Mouse (Mus musculus) C2C12 (cell line): ENCODE data around the gene Pofut2. TPM values are rescaled to one million over a fixed set of nuclear protein-coding genes. Genes with fewer than 3 reads are reported as not detected.

Experiments
- H3K27me3 ChIP-seq: one replicate; pipeline ENCODE4 v1.6.1; 2011; ENCODE audit not compliant: control insufficient read depth, insufficient read depth, insufficient read length
- H3K36me3 ChIP-seq: one replicate; pipeline ENCODE4 v1.6.1; 2011; ENCODE audit not compliant: control insufficient read depth, insufficient read depth
- H3K4me3 ChIP-seq: one replicate; pipeline ENCODE4 v1.5.1; 2011; ENCODE audit warnings: mild to moderate bottlenecking, control low read depth; ENCODE audit not compliant: poor library complexity, insufficient read depth, severe bottlenecking
- H3K79me2 ChIP-seq: one replicate; pipeline ENCODE4 v1.6.1; 2011; ENCODE audit not compliant: control insufficient read depth, insufficient read depth
- H3K79me3 ChIP-seq: one replicate; pipeline ENCODE4 v1.6.1; 2011; ENCODE audit warnings: low read depth, control low read depth
- H3ac ChIP-seq: one replicate; pipeline ENCODE3; 2011; ENCODE audit warnings: low read depth; ENCODE audit not compliant: control insufficient read depth, insufficient read length
- CEBPB ChIP-seq: IDR thresholded peaks from one replicate; pipeline ENCODE4 v1.6.1; 2011; ENCODE audit warnings: low read depth, mild to moderate bottlenecking, control low read depth, moderate library complexity
- CTCF ChIP-seq: IDR thresholded peaks from one replicate; pipeline ENCODE4 v1.5.1; 2011; ENCODE audit not compliant: control insufficient read depth, insufficient read depth, insufficient read length
- FOSL1 ChIP-seq: IDR thresholded peaks from one replicate; pipeline ENCODE4 v1.8.0; 2011; ENCODE audit warnings: mild to moderate bottlenecking, low read length; ENCODE audit not compliant: poor library complexity, insufficient read depth, severe bottlenecking
- MAX ChIP-seq: IDR thresholded peaks from one replicate; pipeline ENCODE4 v1.6.1; 2011; ENCODE audit warnings: mild to moderate bottlenecking, control low read depth
- MYOD1 ChIP-seq: IDR thresholded peaks from one replicate; pipeline ENCODE4 v1.6.1; 2011; ENCODE audit warnings: low read depth; ENCODE audit not compliant: control insufficient read depth, insufficient read length
- MYOG ChIP-seq: IDR thresholded peaks from one replicate; pipeline ENCODE4 v1.6.1; 2011; ENCODE audit not compliant: control insufficient read depth, insufficient read length; ENCODE audit errors: extremely low read depth
- USF1 ChIP-seq: IDR thresholded peaks from one replicate; pipeline ENCODE4 v1.6.1; 2011; ENCODE audit warnings: low read depth, mild to moderate bottlenecking, control low read depth, moderate library complexity
- polyA plus RNA-seq: library from polyadenylated mRNA; unstranded; fragments of >200 nt; fragmentation: generic; extraction: Trizol; gene quantifications from one replicate; pipeline ENCODE4 v1.2.1, GENCODE M21; 2012; ENCODE audit warnings: missing spikeins

Pofut2 gene
- polyA plus RNA-seq, 1 experiment, result 105 TPM

DNA sequence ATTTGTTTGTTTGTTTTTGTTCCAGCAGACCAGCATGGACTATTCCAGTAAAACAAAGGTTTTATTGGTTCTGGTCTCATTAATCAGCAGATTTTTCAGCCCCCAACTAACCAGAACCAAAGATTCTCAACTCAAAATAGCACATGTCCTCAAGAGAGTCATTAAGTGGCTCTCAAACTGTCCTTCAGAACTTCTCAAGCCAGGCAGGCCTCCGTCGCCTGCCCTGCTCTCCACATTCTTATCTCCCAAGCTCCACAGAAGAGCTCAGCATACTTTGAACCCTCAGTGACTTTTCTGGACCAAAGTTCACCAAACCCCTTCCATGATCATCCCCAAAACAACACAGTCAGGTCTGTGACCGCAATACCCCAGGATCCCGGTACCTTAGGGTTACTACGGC lies 45.5 kb upstream of the Pofut2 start:
- Histone ChIP-seq H3K4me3 (no peak overlapping the region), H3K36me3 (no peaks in the 10 kb centered on the region), H3ac (no peak overlapping the region), H3K79me2 (peaks cover 4% of the 10 kb centered on the region), H3K79me3 (no peaks in the 10 kb centered on the region), H3K27me3 (no peaks in the 10 kb centered on the region)
- no peak for TF ChIP-seq MYOG
- TF ChIP-seq MAX, result no peak
- no peak for TF ChIP-seq USF1
- TF ChIP-seq CTCF, result no peak
- TF ChIP-seq CEBPB, result no peak
- no peak for TF ChIP-seq MYOD1
- TF ChIP-seq FOSL1, result no peak

DNA sequence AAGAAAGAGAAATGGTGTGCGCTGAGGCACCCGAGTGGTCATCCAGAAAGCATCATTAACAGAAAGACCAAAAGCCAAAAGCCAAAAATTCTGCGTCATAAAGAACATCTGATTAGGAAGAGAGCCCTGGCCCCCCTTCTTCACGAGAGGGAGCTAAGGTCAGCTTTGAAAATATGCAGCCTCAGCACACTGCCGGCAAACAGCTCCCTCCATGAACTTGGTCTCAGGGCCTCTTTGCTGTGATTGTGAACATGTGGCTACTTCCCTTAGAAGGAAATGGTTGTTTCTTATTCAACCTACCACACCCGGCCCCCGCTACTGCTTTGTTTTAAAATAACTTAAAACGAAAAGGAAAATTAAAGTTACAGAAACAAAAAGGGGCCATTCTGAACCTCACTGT lies 44.4 kb upstream of the Pofut2 start:
- H3K79me3 ChIP-seq, result no peaks in the 10 kb centered on the region
- H3ac ChIP-seq, result no peak overlapping the region
- H3K27me3 ChIP-seq, result no peaks in the 10 kb centered on the region
- H3K36me3 ChIP-seq, result no peaks in the 10 kb centered on the region
- no peak overlapping the region for H3K4me3 ChIP-seq
- H3K79me2 ChIP-seq, result peaks cover 4% of the 10 kb centered on the region
- no peak for TF ChIP-seq CEBPB

DNA sequence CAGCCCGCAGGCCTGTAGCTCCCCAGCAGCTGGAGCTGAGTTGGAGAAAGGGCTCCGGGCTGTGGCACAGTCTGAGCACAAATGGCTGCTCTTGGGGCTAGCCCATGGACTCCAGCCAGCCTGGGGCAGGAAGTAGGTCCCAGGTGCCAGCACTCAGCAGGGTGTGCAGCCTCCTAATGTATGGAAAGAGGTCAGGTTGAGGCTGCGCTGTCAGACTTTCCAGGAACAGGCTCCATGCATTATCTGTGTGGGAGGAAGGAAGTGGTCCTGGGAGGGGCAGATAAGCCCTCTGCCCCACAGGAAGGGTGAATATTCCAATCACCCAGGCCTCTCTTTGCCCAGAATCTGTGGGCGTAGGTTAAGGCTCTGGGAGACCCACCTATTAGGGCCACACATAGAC lies 43.4 kb upstream of the Pofut2 start:
- no peak overlapping the region for H3ac ChIP-seq
- H3K36me3 ChIP-seq, result no peaks in the 10 kb centered on the region
- H3K79me3 ChIP-seq, result no peaks in the 10 kb centered on the region
- H3K27me3 ChIP-seq, result no peaks in the 10 kb centered on the region
- H3K4me3 ChIP-seq, result no peak overlapping the region
- no peak for TF ChIP-seq CEBPB
- TF ChIP-seq MYOG, result no peak
- TF ChIP-seq MAX, result no peak
- TF ChIP-seq MYOD1, result no peak
- no peak for TF ChIP-seq CTCF
- no peak for TF ChIP-seq FOSL1
- no peak for TF ChIP-seq USF1
- peaks cover 4% of the 10 kb centered on the region for H3K79me2 ChIP-seq

GRCm38 (mm10) chr10:77216313-77216712 lies 42.7 kb upstream of the Pofut2 start:
- H3K36me3 ChIP-seq, result no peaks in the 10 kb centered on the region
- no peak overlapping the region for H3ac ChIP-seq
- H3K79me2 ChIP-seq, result peaks cover 4% of the 10 kb centered on the region
- no peak overlapping the region for H3K4me3 ChIP-seq
- no peaks in the 10 kb centered on the region for H3K79me3 ChIP-seq
- TF ChIP-seq FOSL1 (no peak), USF1 (no peak), MYOD1 (no peak), MAX (no peak), MYOG (no peak), CEBPB (no peak), CTCF (no peak)
- H3K27me3 ChIP-seq, result no peaks in the 10 kb centered on the region

DNA sequence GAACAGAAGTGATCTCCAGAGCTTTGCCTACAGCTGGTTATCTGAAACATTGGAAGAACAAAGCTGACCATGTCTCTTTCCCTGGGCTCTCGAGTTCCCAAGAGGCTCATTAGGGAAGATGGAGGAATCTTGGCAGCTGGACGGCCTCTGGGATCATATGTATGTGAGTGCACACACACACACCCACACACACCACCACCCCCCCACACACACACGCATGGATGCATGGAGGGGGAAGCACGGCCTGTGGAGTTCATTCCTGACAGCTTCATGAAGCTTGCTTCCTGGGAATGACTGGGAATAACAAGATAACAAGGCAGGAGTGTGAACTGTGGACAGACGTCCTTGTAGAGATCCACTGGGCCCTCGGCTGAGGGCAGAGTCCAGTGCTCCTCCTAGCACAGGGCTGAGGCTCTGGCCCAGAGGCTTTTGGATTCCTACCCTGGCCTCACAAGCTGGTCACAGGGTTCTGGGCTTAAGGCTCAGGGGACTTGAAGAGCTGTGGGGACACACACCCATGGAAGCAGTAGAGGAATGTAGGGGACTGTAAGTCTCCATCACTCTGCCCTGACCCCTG lies 41.8 kb upstream of the Pofut2 start:
- no peaks in the 10 kb centered on the region for H3K36me3 ChIP-seq
- no peak for TF ChIP-seq CTCF
- no peak for TF ChIP-seq MYOD1
- no peak for TF ChIP-seq USF1
- TF ChIP-seq FOSL1, result no peak
- no peak for TF ChIP-seq MYOG
- no peak for TF ChIP-seq MAX
- TF ChIP-seq CEBPB, result no peak
- no peaks in the 10 kb centered on the region for H3K79me3 ChIP-seq

DNA sequence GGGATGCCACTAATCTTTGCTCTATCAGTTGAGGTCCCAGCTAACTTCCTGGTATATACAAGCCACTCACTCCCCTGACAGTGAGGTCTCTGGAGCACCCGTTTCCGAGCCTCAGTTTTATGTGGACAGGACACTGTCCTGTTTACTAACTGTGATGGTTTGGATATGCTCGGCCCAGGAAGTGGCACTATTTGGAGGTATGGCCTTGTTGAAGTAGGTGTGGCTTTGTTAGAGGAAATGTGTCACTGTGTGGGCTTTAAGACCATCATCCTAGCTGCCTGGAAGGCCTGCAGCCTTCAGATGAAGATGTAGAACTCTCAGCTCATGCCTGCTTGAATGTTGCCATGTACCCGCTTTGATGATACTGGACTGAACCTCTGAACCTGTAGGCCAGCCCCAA lies 41.0 kb upstream of the Pofut2 start:
- TF ChIP-seq MYOG (no peak), MYOD1 (no peak), MAX (no peak), USF1 (no peak), CEBPB (no peak), CTCF (no peak), FOSL1 (no peak)
- Histone ChIP-seq H3K4me3 (no peak overlapping the region), H3K27me3 (no peaks in the 10 kb centered on the region), H3K79me3 (no peaks in the 10 kb centered on the region), H3K36me3 (no peaks in the 10 kb centered on the region), H3K79me2 (peaks cover 2% of the 10 kb centered on the region), H3ac (no peak overlapping the region)

More for the DNA sequence above, 41.8 kb upstream of the Pofut2 start:
- no peaks in the 10 kb centered on the region for H3K27me3 ChIP-seq
- no peak overlapping the region for H3ac ChIP-seq
- no peak overlapping the region for H3K4me3 ChIP-seq
- H3K79me2 ChIP-seq, result peaks cover 4% of the 10 kb centered on the region
